Mouse (Mus musculus) olfactory bulb, adult 2 months (tissue): ENCODE data around the gene Ngb. TPM values are rescaled to one million over a fixed set of nuclear protein-coding genes. Genes with fewer than 3 reads are reported as not detected.

Experiments
- H3K27ac ChIP-seq: fragments of 200-500 bp; 2 replicates; pipeline ENCODE4 v1.5.1; 2012; ENCODE audit warnings: low read depth, low read length; ENCODE audit not compliant: insufficient read depth
- H3K4me1 ChIP-seq: fragments of 200-500 bp; 2 replicates; pipeline ENCODE4 v1.6.1; 2012; ENCODE audit warnings: low read length; ENCODE audit not compliant: control insufficient read depth, insufficient read depth
- H3K4me3 ChIP-seq: fragments of 200-500 bp; 2 replicates; pipeline ENCODE4 v1.5.1; 2012; ENCODE audit warnings: mild to moderate bottlenecking, low read depth, low read length, moderate library complexity; ENCODE audit not compliant: insufficient read depth
- CTCF ChIP-seq: fragments of 200-500 bp; IDR thresholded peaks from 2 replicates; pipeline ENCODE4 v1.5.1; 2012; ENCODE audit warnings: low read depth, mild to moderate bottlenecking, low read length, moderate library complexity; ENCODE audit not compliant: insufficient read depth
- POLR2A ChIP-seq: fragments of 200-500 bp; IDR thresholded peaks from 2 replicates; pipeline ENCODE4 v1.6.1; 2012; ENCODE audit warnings: mild to moderate bottlenecking, low read depth, low read length, moderate library complexity; ENCODE audit not compliant: insufficient read depth
- WGBS: fragments of 180-500 bp; shearing (Covaris S2); methylation state at CpG from one replicate; pipeline ENCODE4 v1.1.7; 2018; 5-methylcytosine and 5-hydroxymethylcytosine counted together
- polyA plus RNA-seq: library from polyadenylated mRNA; stranded (reverse); fragments of >200 nt; gene quantifications from 2 replicates; pipeline ENCODE4 v1.2.4, GENCODE M21; 2012; ENCODE audit warnings: low replicate concordance; ENCODE audit not compliant: missing spikeins, insufficient read depth, insufficient read length

Ngb gene
- polyA plus RNA-seq, 1 experiment = not detected

GRCm38 (mm10) chr12:87137439-87138341 is 35.4 kb upstream of the Ngb start:
- H3K4me3 ChIP-seq = no peak overlapping the region
- H3K4me1 ChIP-seq = no peaks in the 10 kb centered on the region; the same call in 1 of the 2 replicates
- H3K27ac ChIP-seq = no peak overlapping the region
- WGBS = 74% methylated on average over 15 of the region's 15 CpGs
- TF ChIP-seq CTCF (no peak), POLR2A (no peak)

GRCm38 (mm10) chr12:87132784-87133183 is 30.4 kb upstream of the Ngb start:
- H3K4me3 ChIP-seq = no peak overlapping the region
- 97% methylated on average over 9 of the region's 9 CpGs for WGBS
- H3K27ac ChIP-seq = no peak overlapping the region
- no peaks in the 10 kb centered on the region; the same call in 1 of the 2 replicates for H3K4me1 ChIP-seq
- TF ChIP-seq POLR2A (no peak), CTCF (no peak)

GRCm38 (mm10) chr12:87132210-87132609 is 29.9 kb upstream of the Ngb start:
- Histone ChIP-seq H3K27ac (no peak overlapping the region), H3K4me3 (no peak overlapping the region), H3K4me1 (no peaks in the 10 kb centered on the region)
- TF ChIP-seq POLR2A (no peak), CTCF (no peak)
- 80% methylated on average over 6 of the region's 6 CpGs for WGBS

GRCm38 (mm10) chr12:87131619-87132018 is 29.3 kb upstream of the Ngb start:
- Histone ChIP-seq H3K4me3 (no peak overlapping the region), H3K4me1 (no peaks in the 10 kb centered on the region), H3K27ac (no peak overlapping the region)
- TF ChIP-seq POLR2A (no peak), CTCF (no peak)
- 34% methylated on average over 3 of the region's 3 CpGs for WGBS

GRCm38 (mm10) chr12:87131181-87131580 is 28.8 kb upstream of the Ngb start:
- no peak overlapping the region for H3K4me3 ChIP-seq
- WGBS = 32% methylated on average over 2 of the region's 2 CpGs
- TF ChIP-seq POLR2A (no peak), CTCF (no peak)
- H3K27ac ChIP-seq = no peak overlapping the region
- no peaks in the 10 kb centered on the region for H3K4me1 ChIP-seq

GRCm38 (mm10) chr12:87130224-87130623 is 27.9 kb upstream of the Ngb start:
- H3K27ac ChIP-seq = no peak overlapping the region
- H3K4me3 ChIP-seq = no peak overlapping the region
- H3K4me1 ChIP-seq = no peaks in the 10 kb centered on the region
- WGBS = 80% methylated on average over 4 of the region's 4 CpGs
- TF ChIP-seq POLR2A = no peak
- TF ChIP-seq CTCF = no peak

- WGBS = 74% methylated on average over 4 of the region's 4 CpGs
- H3K27ac ChIP-seq = no peak overlapping the region
- no peaks in the 10 kb centered on the region for H3K4me1 ChIP-seq
- TF ChIP-seq POLR2A (no peak), CTCF (no peak)
- H3K4me3 ChIP-seq = no peak overlapping the region
These were observed 24.9 kb upstream of the Ngb start for GRCm38 (mm10) chr12:87127256-87127655.

GRCm38 (mm10) chr12:87121918-87122589 is 19.7 kb upstream of the Ngb start:
- TF ChIP-seq CTCF (no peak), POLR2A (no peak)
- 98% methylated on average over 4 of the region's 4 CpGs for WGBS
- no peaks in the 10 kb centered on the region for H3K4me1 ChIP-seq
- H3K4me3 ChIP-seq = no peak overlapping the region
- no peak overlapping the region for H3K27ac ChIP-seq

GRCm38 (mm10) chr12:87107357-87107977 is 5.1 kb upstream of the Ngb start:
- 52% methylated on average over 3 of the region's 3 CpGs for WGBS
- no peak overlapping the region for H3K27ac ChIP-seq
- no peak overlapping the region for H3K4me3 ChIP-seq
- peaks cover 10% of the 10 kb centered on the region for H3K4me1 ChIP-seq
- no peak for TF ChIP-seq CTCF
- TF ChIP-seq POLR2A = no peak
